Mouse (Mus musculus) forebrain, embryonic 10.5 days (tissue): ENCODE measurements around the gene Ttc1. TPM values are rescaled to one million over a fixed set of nuclear protein-coding genes. Genes with fewer than 3 reads are reported as not detected.

Experiments used
- DNase-seq: peaks from one replicate; pipeline ENCODE4 v3.0.0-alpha.2; 2017; ENCODE audit warnings: low spot score; ENCODE audit errors: extremely low spot score
- H3K27ac ChIP-seq: fragments of 300-500 bp; sonication (generic); 2 replicates; pipeline ENCODE4 v1.5.1; 2016; ENCODE audit warnings: mild to moderate bottlenecking
- H3K27me3 ChIP-seq: fragments of 300-500 bp; sonication (generic); 2 replicates; pipeline ENCODE4 v1.6.1; 2016; ENCODE audit warnings: mild to moderate bottlenecking; ENCODE audit not compliant: poor library complexity, severe bottlenecking
- H3K36me3 ChIP-seq: fragments of 300-500 bp; sonication (generic); replicated peaks from 2 replicates; pipeline ENCODE4 v1.6.1; 2016; ENCODE audit warnings: mild to moderate bottlenecking, moderate library complexity
- H3K4me1 ChIP-seq: fragments of 300-500 bp; sonication (generic); 2 replicates; pipeline ENCODE4 v1.6.1; 2016
- H3K4me3 ChIP-seq: fragments of 300-500 bp; sonication (generic); 2 replicates; pipeline ENCODE4 v1.5.1; 2016; ENCODE audit warnings: mild to moderate bottlenecking, moderate library complexity
- H3K9me3 ChIP-seq: fragments of 300-500 bp; sonication (generic); 2 replicates; pipeline ENCODE4 v1.6.1; 2016; ENCODE audit warnings: mild to moderate bottlenecking, moderate library complexity
- WGBS: fragments of 180-500 bp; shearing (Covaris S2); methylation state at CpG from one replicate; pipeline ENCODE4 v1.1.7; 2016; 5-methylcytosine and 5-hydroxymethylcytosine counted together
- polyA plus RNA-seq: library from polyadenylated mRNA; unstranded; fragments of >200 nt; fragmentation: Nextera tagmentation; extraction: Ambion mirVana; gene quantifications from 2 replicates; pipeline ENCODE4 v1.2.1, GENCODE M21; 2016

The Ttc1 gene
- polyA plus RNA-seq: 78.3 and 80.9 TPM in 2 replicates

- Histone ChIP-seq H3K27me3 (no peaks in the 10 kb centered on the region), H3K4me3 (peak within 1 kb of the TSS; percentile 77), H3K27ac (peak within 1 kb of the TSS; percentile 81), H3K4me1 (peaks cover 9% of the 10 kb centered on the region), H3K9me3 (no peaks in the 10 kb centered on the region), H3K36me3 (peaks cover 27% of the 10 kb centered on the region)
- WGBS: 5% methylated on average over 47 of the region's 47 CpGs
- peak; percentile 96 for DNase-seq
Measured at GRCm38 (mm10) chr11:43747233-43748226, at the start of gene Ttc1. Gene Ttc1 (minus strand): TSS chr11:43748008.

- no peak overlapping the region for H3K4me3 ChIP-seq
- no peaks in the 10 kb centered on the region for H3K4me1 ChIP-seq
- no peak for DNase-seq
- H3K27me3 ChIP-seq: no peaks in the 10 kb centered on the region
- H3K9me3 ChIP-seq: no peaks in the 10 kb centered on the region
- H3K36me3 ChIP-seq: no peaks in the 10 kb centered on the region
- 86% methylated on average over 8 of the region's 8 CpGs for WGBS
- H3K27ac ChIP-seq: no peak overlapping the region
Measured at GRCm38 (mm10) chr11:43795992-43796391, 48.2 kb upstream of the Ttc1 start.

- Histone ChIP-seq H3K4me3 (no peak overlapping the region), H3K27ac (no peak overlapping the region), H3K4me1 (no peaks in the 10 kb centered on the region), H3K27me3 (no peaks in the 10 kb centered on the region), H3K9me3 (no peaks in the 10 kb centered on the region), H3K36me3 (no peaks in the 10 kb centered on the region)
- 92% methylated on average over 6 of the region's 6 CpGs for WGBS
- no peak for DNase-seq
Measured at GRCm38 (mm10) chr11:43790446-43790845, 42.6 kb upstream of the Ttc1 start.

GRCm38 (mm10) chr11:43783772-43784171 is 36.0 kb upstream of the Ttc1 start:
- Histone ChIP-seq H3K27me3 (no peaks in the 10 kb centered on the region), H3K36me3 (no peaks in the 10 kb centered on the region), H3K4me3 (no peak overlapping the region), H3K27ac (no peak overlapping the region), H3K9me3 (no peaks in the 10 kb centered on the region), H3K4me1 (no peaks in the 10 kb centered on the region)
- WGBS: 15% methylated on average over 2 of the region's 2 CpGs
- DNase-seq: peak; percentile 60

- Histone ChIP-seq H3K36me3 (no peaks in the 10 kb centered on the region), H3K27me3 (peaks cover 3% of the 10 kb centered on the region; the same call in 1 of the 2 replicates), H3K27ac (no peak overlapping the region), H3K9me3 (no peaks in the 10 kb centered on the region), H3K4me3 (no peak overlapping the region), H3K4me1 (no peaks in the 10 kb centered on the region)
- no peak for DNase-seq
- 83% methylated on average over 5 of the region's 5 CpGs for WGBS
Measured at GRCm38 (mm10) chr11:43783106-43783505, 35.3 kb upstream of the Ttc1 start.

- WGBS: 83% methylated on average over 5 of the region's 5 CpGs
- DNase-seq: no peak
- Histone ChIP-seq H3K4me1 (peaks cover 10% of the 10 kb centered on the region), H3K4me3 (no peak overlapping the region), H3K9me3 (no peaks in the 10 kb centered on the region), H3K27me3 (peaks cover 33% of the 10 kb centered on the region), H3K27ac (no peak overlapping the region), H3K36me3 (no peaks in the 10 kb centered on the region)
Measured at GRCm38 (mm10) chr11:43779551-43779950, 31.7 kb upstream of the Ttc1 start.

GRCm38 (mm10) chr11:43776324-43776694 is 28.5 kb upstream of the Ttc1 start:
- peaks cover 48% of the 10 kb centered on the region for H3K27me3 ChIP-seq
- H3K9me3 ChIP-seq: no peaks in the 10 kb centered on the region
- no peak for DNase-seq
- peaks cover 18% of the 10 kb centered on the region for H3K4me1 ChIP-seq
- peak overlapping the region; percentile 55 for H3K4me3 ChIP-seq
- H3K36me3 ChIP-seq: no peaks in the 10 kb centered on the region
- H3K27ac ChIP-seq: 0 out of 2 replicates have a peak overlapping the region, but pooled peaks have one; percentile 35
- 23% methylated on average over 8 of the region's 8 CpGs for WGBS

GRCm38 (mm10) chr11:43775469-43776323 is 27.9 kb upstream of the Ttc1 start:
- peak; percentile 56 for DNase-seq
- 14% methylated on average over 63 of the region's 63 CpGs for WGBS
- Histone ChIP-seq H3K36me3 (no peaks in the 10 kb centered on the region), H3K4me1 (peaks cover 18% of the 10 kb centered on the region), H3K4me3 (peak overlapping the region; percentile 55), H3K9me3 (no peaks in the 10 kb centered on the region), H3K27me3 (peaks cover 48% of the 10 kb centered on the region), H3K27ac (peak overlapping the region; percentile 35; the same call in 1 of the 2 replicates)

- H3K27me3 ChIP-seq: peaks cover 50% of the 10 kb centered on the region
- H3K4me1 ChIP-seq: peaks cover 18% of the 10 kb centered on the region
- H3K4me3 ChIP-seq: no peak overlapping the region
- H3K36me3 ChIP-seq: no peaks in the 10 kb centered on the region
- no peak overlapping the region for H3K27ac ChIP-seq
- 62% methylated on average over 5 of the region's 5 CpGs for WGBS
- no peak for DNase-seq
- no peaks in the 10 kb centered on the region for H3K9me3 ChIP-seq
Measured at GRCm38 (mm10) chr11:43773725-43774124, 25.9 kb upstream of the Ttc1 start.

GRCm38 (mm10) chr11:43770110-43770509 is 22.3 kb upstream of the Ttc1 start:
- WGBS: 87% methylated on average over 4 of the region's 4 CpGs
- Histone ChIP-seq H3K27me3 (peaks cover 41% of the 10 kb centered on the region), H3K9me3 (no peaks in the 10 kb centered on the region)

GRCm38 (mm10) chr11:43767749-43768148 is 19.9 kb upstream of the Ttc1 start:
- Histone ChIP-seq H3K4me1 (no peaks in the 10 kb centered on the region), H3K9me3 (no peaks in the 10 kb centered on the region), H3K27me3 (peaks cover 37% of the 10 kb centered on the region), H3K36me3 (no peaks in the 10 kb centered on the region), H3K4me3 (no peak overlapping the region), H3K27ac (no peak overlapping the region)
- DNase-seq: no peak
- 76% methylated on average over 11 of the region's 11 CpGs for WGBS

More at GRCm38 (mm10) chr11:43770110-43770509, 22.3 kb upstream of the Ttc1 start:
- Histone ChIP-seq H3K36me3 (no peaks in the 10 kb centered on the region), H3K4me1 (peaks cover 8% of the 10 kb centered on the region; the same call in 1 of the 2 replicates), H3K4me3 (no peak overlapping the region), H3K27ac (no peak overlapping the region)
- DNase-seq: no peak

- peaks cover 38% of the 10 kb centered on the region for H3K27me3 ChIP-seq
- peak; percentile 82 for DNase-seq
- peak overlapping the region; percentile 59 for H3K4me3 ChIP-seq
- H3K36me3 ChIP-seq: no peaks in the 10 kb centered on the region
- H3K9me3 ChIP-seq: no peaks in the 10 kb centered on the region
- 7% methylated on average over 37 of the region's 37 CpGs for WGBS
- no peaks in the 10 kb centered on the region for H3K4me1 ChIP-seq
- H3K27ac ChIP-seq: no peak overlapping the region
Measured at GRCm38 (mm10) chr11:43766922-43767648, 19.3 kb upstream of the Ttc1 start.
